Mouse (Mus musculus) cerebellum, adult 2 months (tissue): ENCODE results near the gene Has1. TPM values are rescaled to one million over a fixed set of nuclear protein-coding genes. Genes with fewer than 3 reads are reported as not detected.
A peak's percentile ranks its signal among the peaks of the same experiment; 100 is the strongest.

ENCODE experiments used
- DNase-seq, 2 experiments: peaks; one replicate each; pipeline ENCODE4 v3.0.0; 2021
- H3K27ac ChIP-seq: fragments of 200-500 bp; 2 replicates; pipeline ENCODE4 v1.5.1; 2012; ENCODE audit warnings: low read length, control low read depth, inconsistent platforms; ENCODE audit not compliant: insufficient read depth
- H3K27me3 ChIP-seq: fragments of 200-500 bp; 2 replicates; pipeline ENCODE4 v1.6.1; 2012; ENCODE audit warnings: inconsistent platforms, mild to moderate bottlenecking, low read length, moderate library complexity; ENCODE audit not compliant: control insufficient read depth, insufficient read depth
- H3K4me1 ChIP-seq: fragments of 200-500 bp; 2 replicates; pipeline ENCODE4 v1.6.1; 2011; ENCODE audit warnings: low read length; ENCODE audit not compliant: control insufficient read depth, insufficient read depth
- H3K4me3 ChIP-seq: fragments of 200-500 bp; replicated peaks from 2 replicates; pipeline ENCODE3; 2011; ENCODE audit warnings: mild to moderate bottlenecking, low read depth, low read length, control low read depth; ENCODE audit not compliant: insufficient read depth
- CTCF ChIP-seq: fragments of 200-500 bp; IDR thresholded peaks from 2 replicates; pipeline ENCODE4 v1.5.1; 2011; ENCODE audit warnings: low read depth, mild to moderate bottlenecking, control low read depth, low read length, moderate library complexity, borderline replicate concordance; ENCODE audit not compliant: insufficient read depth
- POLR2A ChIP-seq: fragments of 200-500 bp; IDR thresholded peaks from 2 replicates; pipeline ENCODE4 v1.6.1; 2011; ENCODE audit warnings: low read length, control low read depth, borderline replicate concordance; ENCODE audit not compliant: insufficient read depth
- WGBS: fragments of 180-500 bp; shearing (Covaris S2); methylation state at CpG from one replicate; pipeline ENCODE4 v1.1.7; 2018; 5-methylcytosine and 5-hydroxymethylcytosine counted together
- polyA plus RNA-seq: library from polyadenylated mRNA; depleted of rRNA; stranded (reverse); fragments of >200 nt; gene quantifications from 2 replicates; pipeline ENCODE4 v1.2.3, GENCODE M21; 2012; rRNA removed

Gene Has1
- polyA plus RNA-seq, result 0.78 and 0.93 TPM in 2 replicates

- 46% methylated on average over 8 of the region's 8 CpGs for WGBS
- H3K27ac ChIP-seq, result no peak within 1 kb of the TSS
- H3K27me3 ChIP-seq, result no peaks in the 10 kb centered on the region
- no peak for TF ChIP-seq POLR2A
- TF ChIP-seq CTCF, result no peak
- H3K4me3 ChIP-seq, result no peak within 1 kb of the TSS
- DNase-seq, result no peak
- no peaks in the 10 kb centered on the region for H3K4me1 ChIP-seq
These were observed at the start of gene Has1 for GRCm38 (mm10) chr17:17855064-17855838. Gene Has1, minus strand, starts transcription at chr17:17855205.

DNA sequence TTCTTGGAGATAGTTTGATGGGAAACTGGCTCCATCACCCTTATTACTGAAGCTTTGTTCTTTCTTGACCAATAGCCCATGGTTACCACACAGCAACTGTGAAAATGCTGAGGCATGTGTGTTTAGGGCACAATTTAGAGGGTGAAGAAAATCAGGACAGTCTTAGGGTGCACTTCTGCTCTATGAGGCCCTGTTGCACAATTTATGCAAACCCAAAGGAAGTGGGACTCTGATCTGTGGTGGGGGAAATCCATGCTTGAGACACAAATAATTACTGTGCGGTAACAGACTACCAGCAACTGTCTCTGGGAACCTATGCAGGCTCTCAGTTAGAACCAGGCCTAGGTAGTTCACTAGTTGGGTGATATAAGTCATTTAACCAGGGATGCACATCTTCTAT is 45.8 kb upstream of the Has1 start:
- TF ChIP-seq POLR2A, result no peak
- TF ChIP-seq CTCF, result no peak
- no peaks in the 10 kb centered on the region for H3K27me3 ChIP-seq
- H3K27ac ChIP-seq, result no peak overlapping the region
- no peak overlapping the region for H3K4me3 ChIP-seq
- DNase-seq, result no peak
- no peaks in the 10 kb centered on the region for H3K4me1 ChIP-seq
- 86% methylated on average over 1 of the region's 1 CpGs for WGBS

- DNase-seq, result no peak
These were observed 44.3 kb upstream of the Has1 start for GRCm38 (mm10) chr17:17899268-17899667.

GRCm38 (mm10) chr17:17896039-17896438 is 41.0 kb upstream of the Has1 start:
- TF ChIP-seq POLR2A (no peak), CTCF (peak; percentile 33; the same call in 1 of the 2 replicates)
- WGBS, result 1% methylated on average over 4 of the region's 4 CpGs
- Histone ChIP-seq H3K4me1 (no peaks in the 10 kb centered on the region), H3K27me3 (no peaks in the 10 kb centered on the region), H3K27ac (no peak overlapping the region), H3K4me3 (no peak overlapping the region)
- peak in 1 of 2 experiments; percentile 41 for DNase-seq

More at GRCm38 (mm10) chr17:17899268-17899667, 44.3 kb upstream of the Has1 start:
- Histone ChIP-seq H3K4me1 (no peaks in the 10 kb centered on the region), H3K27ac (no peak overlapping the region), H3K4me3 (no peak overlapping the region), H3K27me3 (no peaks in the 10 kb centered on the region)
- TF ChIP-seq POLR2A, result no peak
- no peak for TF ChIP-seq CTCF
- 79% methylated on average over 2 of the region's 2 CpGs for WGBS

GRCm38 (mm10) chr17:17889732-17890425 is 34.9 kb upstream of the Has1 start:
- WGBS, result 76% methylated on average over 2 of the region's 2 CpGs
- H3K4me1 ChIP-seq, result no peaks in the 10 kb centered on the region
- H3K4me3 ChIP-seq, result no peak overlapping the region
- no peak overlapping the region for H3K27ac ChIP-seq
- no peak for DNase-seq
- TF ChIP-seq CTCF, result no peak
- TF ChIP-seq POLR2A, result no peak
- no peaks in the 10 kb centered on the region for H3K27me3 ChIP-seq

DNA sequence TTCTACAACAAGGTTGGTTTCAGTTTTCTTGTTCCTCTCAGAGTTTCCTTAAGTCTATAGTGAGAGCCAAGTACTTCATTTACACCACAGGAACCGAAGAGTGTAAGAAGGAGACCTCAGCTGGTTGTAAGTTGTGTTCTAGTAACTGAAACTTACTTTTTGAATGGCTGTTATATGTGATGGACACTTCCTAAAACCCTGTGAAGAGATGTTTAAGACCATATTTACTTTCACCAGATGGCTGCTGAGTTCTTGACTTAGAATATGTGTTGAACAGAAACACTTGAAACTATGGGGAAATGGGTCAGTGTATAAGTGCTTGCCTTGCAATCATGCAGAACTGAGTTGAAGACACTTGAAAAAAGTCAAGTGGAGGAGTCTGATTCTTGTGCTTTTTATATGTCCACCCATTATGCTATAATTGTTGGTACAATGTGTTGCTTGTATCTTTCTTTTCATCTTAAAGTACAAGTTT is 32.8 kb upstream of the Has1 start, which contains the start of the genes Fpr2 and Fpr3:
TSS of gene Fpr2 (plus strand) at position 51 of the 475 bp plus-strand sequence.
TSS of gene Fpr3 (plus strand) at position 79 of the 475 bp plus-strand sequence.
- DNase-seq, result no peak
- no peak within 1 kb of the TSS for H3K27ac ChIP-seq
- no peaks in the 10 kb centered on the region for H3K27me3 ChIP-seq
- WGBS, result 27% methylated on average over 1 of the region's 1 CpGs
- no peak within 1 kb of the TSS for H3K4me3 ChIP-seq
- TF ChIP-seq POLR2A, result no peak
- no peak for TF ChIP-seq CTCF
- no peaks in the 10 kb centered on the region for H3K4me1 ChIP-seq

GRCm38 (mm10) chr17:17883840-17884239 is 28.8 kb upstream of the Has1 start, which contains the start of gene Fpr1:
Gene Fpr1, minus strand, starts transcription at chr17:17883940.
- H3K27me3 ChIP-seq, result no peaks in the 10 kb centered on the region
- WGBS, result 53% methylated on average over 1 of the region's 1 CpGs
- H3K4me3 ChIP-seq, result no peak within 1 kb of the TSS
- no peak for DNase-seq
- H3K4me1 ChIP-seq, result no peaks in the 10 kb centered on the region
- H3K27ac ChIP-seq, result no peak within 1 kb of the TSS
- TF ChIP-seq CTCF, result no peak
- TF ChIP-seq POLR2A, result no peak

DNA sequence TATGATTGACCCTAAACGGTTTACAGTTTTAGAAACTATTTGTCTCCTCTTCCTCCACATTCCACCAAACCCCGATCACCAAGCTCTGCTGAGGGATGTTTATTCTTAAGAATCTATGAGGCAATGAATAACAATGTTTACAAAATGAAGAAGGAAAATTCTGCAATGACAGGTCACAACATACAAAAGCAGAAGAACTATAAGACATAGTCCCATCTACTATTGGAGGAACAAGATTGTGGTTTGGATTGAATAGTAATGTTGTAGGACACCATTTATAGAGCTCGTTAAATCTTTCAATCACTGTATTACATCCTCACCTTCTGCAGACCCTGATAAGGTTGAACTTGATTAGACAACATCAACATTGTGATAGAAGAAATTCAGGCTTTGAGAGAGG is 27.7 kb upstream of the Has1 start:
- 85% methylated on average over 3 of the region's 3 CpGs for WGBS
- Histone ChIP-seq H3K27me3 (no peaks in the 10 kb centered on the region), H3K4me1 (no peaks in the 10 kb centered on the region), H3K27ac (no peak overlapping the region), H3K4me3 (no peak overlapping the region)
- no peak for TF ChIP-seq CTCF
- TF ChIP-seq POLR2A, result no peak
- DNase-seq, result no peak
